2 mouse cellular contexts compared by ENCODE assay signal in the genomic region with DNA sequence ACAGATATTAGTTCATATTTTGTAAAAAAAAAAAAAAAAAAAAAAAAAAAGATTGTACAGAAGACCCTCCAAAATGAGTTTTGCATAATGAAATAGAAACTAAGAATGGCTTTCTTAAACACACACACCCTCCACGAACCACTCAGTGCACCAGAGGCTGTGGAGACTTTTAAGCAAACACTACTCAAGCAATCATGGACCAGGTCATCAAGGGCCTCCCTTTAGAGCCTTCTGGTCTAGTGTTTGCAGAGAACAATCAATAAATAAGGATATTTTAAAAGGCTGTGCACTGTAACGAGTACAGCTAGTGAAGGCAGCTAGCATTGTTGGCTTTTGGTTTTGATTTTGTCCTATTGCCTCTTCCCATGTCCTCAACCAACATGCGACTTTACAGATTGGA.
TF ChIP-seq lines count a peak whose summit lies in the region.

No protein-coding gene starts in this region.

TF ChIP-seq in CH12.LX, 34 proteins besides CTCF, POLR2A, EP300 and RAD21:
- TF ChIP-seq E2F4 (IDR thresholded peaks at IDR 0.05; ENCODE audit: insufficient replicate concordance, low read depth, low read length) = no peak
- TF ChIP-seq PAX5 (IDR thresholded peaks at IDR 0.05; ENCODE audit: low read length) = no peak
- TF ChIP-seq POLR2AphosphoS2 (IDR thresholded peaks at IDR 0.05; ENCODE audit: low read depth, low read length) = no peak
- TF ChIP-seq JUND (conservative IDR thresholded peaks at IDR 0.05; ENCODE audit: low read depth, low read length) = no peak
- TF ChIP-seq ZNF384 (IDR thresholded peaks at IDR 0.05; ENCODE audit: low read depth, low read length) = peak; percentile 74; the same call in 1 of the 2 replicates
- 0 out of 2 replicates have a peak, but pooled peaks have one; percentile 4 for TF ChIP-seq MYC (IDR thresholded peaks at IDR 0.05; ENCODE audit: low read depth, low read length)
- TF ChIP-seq GABPA (IDR thresholded peaks at IDR 0.05; ENCODE audit: insufficient replicate concordance, low read depth, low read length) = no peak
- no peak for TF ChIP-seq RCOR1 (conservative IDR thresholded peaks at IDR 0.05; ENCODE audit: low read depth, low read length)
- no peak for TF ChIP-seq USF1 (IDR thresholded peaks at IDR 0.05; ENCODE audit: low read depth, low read length)
- TF ChIP-seq UBTF (IDR thresholded peaks at IDR 0.05; ENCODE audit: low read depth, low read length) = no peak
- TF ChIP-seq ETS1 (conservative IDR thresholded peaks at IDR 0.05; ENCODE audit: low read depth, low read length) = no peak
- no peak for TF ChIP-seq ZMIZ1 (IDR thresholded peaks at IDR 0.05; ENCODE audit: low read depth, low read length)
- no peak for TF ChIP-seq SIN3A (IDR thresholded peaks at IDR 0.05; ENCODE audit: low read length)
- no peak for TF ChIP-seq MAX (IDR thresholded peaks at IDR 0.05; ENCODE audit: low read length)

TF ChIP-seq in myocyte, 11 proteins besides CTCF, POLR2A, EP300 and RAD21 (continued from another document):
- TF ChIP-seq POLR2AphosphoS2 (IDR thresholded peaks at IDR 0.05; ENCODE audit: insufficient read length, low read depth) (no peak), TCF3 (IDR thresholded peaks at IDR 0.05; ENCODE audit: insufficient read length, low read depth) (no peak), MYOD1 (IDR thresholded peaks at IDR 0.05; ENCODE audit: control insufficient read depth in 1 of 3, insufficient read length in 2 of 3, low read depth in 2 of 3) (no peak), TCF12 (IDR thresholded peaks at IDR 0.05; ENCODE audit: insufficient read depth, poor library complexity, severe bottlenecking) (no peak), USF1 (IDR thresholded peaks at IDR 0.05; ENCODE audit: low read depth) (no peak), REST (IDR thresholded peaks at IDR 0.05; ENCODE audit: insufficient read depth, insufficient read length) (no peak), E2F4 (IDR thresholded peaks at IDR 0.05; ENCODE audit: insufficient read depth) (no peak), MAX (IDR thresholded peaks at IDR 0.05; ENCODE audit: low read depth) (no peak), MYOG (IDR thresholded peaks at IDR 0.05; ENCODE audit: control insufficient read depth in 1 of 3, insufficient read depth in 1 of 3, insufficient read length in 2 of 3, low read depth in 2 of 3) (no peak), CEBPB (IDR thresholded peaks at IDR 0.05; ENCODE audit: insufficient read depth, poor library complexity, severe bottlenecking) (no peak)
